Mouse (Mus musculus) left cerebral cortex, postnatal 25 days (tissue): ENCODE data around the gene Galnt6. TPM values are rescaled to one million over a fixed set of nuclear protein-coding genes. Genes with fewer than 3 reads are reported as not detected.

Experiments used
- DNase-seq, 2 experiments: peaks; one replicate each; pipeline ENCODE4 v3.0.0; 2022; ENCODE audit warnings: low spot score in 2 of 2, mixed read lengths in 1 of 2
- intact Hi-C: fragments of 180-260 bp; cut with DNase I; formaldehyde crosslinking; loops from one replicate; pipeline ENCODE4 v1.15.1; 2025
- total RNA-seq, 2 experiments: library from RNA; stranded (reverse); gene quantifications; 2 replicates each; pipeline ENCODE4 v1.2.3; 2021

The Galnt6 gene
- total RNA-seq, 2 experiments from 2014 or later, result 2.9 to 4.0 TPM

GRCm38 (mm10) chr15:100698078-100698477 lies 31.1 kb downstream of the Galnt6 start:
- intact Hi-C loops, result no loop called here
- no peak for DNase-seq

- no peak for DNase-seq
- intact Hi-C loops, result no loop called here
Observed at GRCm38 (mm10) chr15:100694406-100694805, 34.8 kb downstream of the Galnt6 start.

- intact Hi-C loops, result no loop called here
Observed at GRCm38 (mm10) chr15:100691990-100692389, 37.2 kb downstream of the Galnt6 start.

GRCm38 (mm10) chr15:100687430-100687971 lies 41.7 kb downstream of the Galnt6 start, which contains the start of gene Cela1:
TSS of gene Cela1 (minus strand) at chr15:100687921.
- intact Hi-C loops, result loop anchor here (10.0 kb wide), 1 partner anchor 193 kb away; the partner anchor contains the start of gene Csrnp2

More at GRCm38 (mm10) chr15:100691990-100692389, 37.2 kb downstream of the Galnt6 start:
- no peak for DNase-seq

GRCm38 (mm10) chr15:100686989-100687388 lies 42.2 kb downstream of the Galnt6 start:
- DNase-seq, result peak; percentile 25 to 70
- intact Hi-C loops, result loop anchor here (10.0 kb wide), 1 partner anchor 192 kb away; the partner anchor contains the start of gene Csrnp2

More at GRCm38 (mm10) chr15:100687430-100687971, 41.7 kb downstream of the Galnt6 start, which contains the start of gene Cela1:
- DNase-seq, result no peak

- intact Hi-C loops, result loop anchor here (10.0 kb wide), 1 partner anchor 192 kb away; the partner anchor contains the start of gene Csrnp2
- no peak for DNase-seq
Observed at GRCm38 (mm10) chr15:100686434-100686833, 42.7 kb downstream of the Galnt6 start.

- intact Hi-C loops, result loop anchor here (10.0 kb wide), 1 partner anchor 191 kb away; the partner anchor contains the start of gene Csrnp2
- DNase-seq, result no peak
Observed at GRCm38 (mm10) chr15:100685849-100686248, 43.3 kb downstream of the Galnt6 start.

GRCm38 (mm10) chr15:100685255-100685654 lies 43.9 kb downstream of the Galnt6 start:
- intact Hi-C loops, result loop anchor here (10.0 kb wide), 1 partner anchor 190 kb away; the partner anchor contains the start of gene Csrnp2

GRCm38 (mm10) chr15:100684450-100684849 lies 44.7 kb downstream of the Galnt6 start:
- DNase-seq, result no peak
- intact Hi-C loops, result loop anchor here (5.0 to 10.0 kb wide), 3 partner anchors 47 to 190 kb away; partner anchors contain the start of genes Csrnp2 and Smagp

More at GRCm38 (mm10) chr15:100685255-100685654, 43.9 kb downstream of the Galnt6 start:
- no peak for DNase-seq

GRCm38 (mm10) chr15:100683041-100683440 lies 46.1 kb downstream of the Galnt6 start:
- peak; percentile 82 to 83 for DNase-seq
- intact Hi-C loops, result loop anchor here (2.0 to 10.0 kb wide), 4 partner anchors 46 to 214 kb away; partner anchors contain the start of genes Csrnp2, Letmd1 and Smagp

- intact Hi-C loops, result loop anchor here (2.0 to 10.0 kb wide), 4 partner anchors 44 to 213 kb away; partner anchors contain the start of genes Csrnp2, Letmd1 and Smagp
- DNase-seq, result no peak
Observed at GRCm38 (mm10) chr15:100681770-100682169, 47.4 kb downstream of the Galnt6 start.

- no peak for DNase-seq
Observed at GRCm38 (mm10) chr15:100680381-100680780, 48.8 kb downstream of the Galnt6 start.

GRCm38 (mm10) chr15:100679005-100679404 lies 50.2 kb downstream of the Galnt6 start:
- intact Hi-C loops, result no loop called here
- no peak for DNase-seq

More at GRCm38 (mm10) chr15:100680381-100680780, 48.8 kb downstream of the Galnt6 start:
- intact Hi-C loops, result loop anchor here (5.0 to 10.0 kb wide), 3 partner anchors 43 to 186 kb away; partner anchors contain the start of genes Csrnp2 and Smagp

- intact Hi-C loops, result no loop called here
- no peak for DNase-seq
Observed at GRCm38 (mm10) chr15:100678581-100678980, 50.6 kb downstream of the Galnt6 start.

- no peak for DNase-seq
- intact Hi-C loops, result no loop called here
Observed at GRCm38 (mm10) chr15:100677675-100678074, 51.5 kb downstream of the Galnt6 start.

- intact Hi-C loops, result no loop called here
- no peak for DNase-seq
Observed at GRCm38 (mm10) chr15:100676521-100676920, 52.7 kb downstream of the Galnt6 start.

GRCm38 (mm10) chr15:100675486-100675885 lies 53.7 kb downstream of the Galnt6 start:
- no peak for DNase-seq
- intact Hi-C loops, result no loop called here

GRCm38 (mm10) chr15:100674566-100674965 lies 54.6 kb downstream of the Galnt6 start:
- intact Hi-C loops, result no loop called here
- no peak for DNase-seq

- intact Hi-C loops, result no loop called here
- peak in 1 of 2 experiments; percentile 50 for DNase-seq
Observed at GRCm38 (mm10) chr15:100673585-100674391, 55.4 kb downstream of the Galnt6 start.

GRCm38 (mm10) chr15:100670833-100671232 lies 58.3 kb downstream of the Galnt6 start:
- no peak for DNase-seq
- intact Hi-C loops, result no loop called here
